Mouse (Mus musculus): ENCODE data around the gene Ctnnbip1.

GRCm38 (mm10) chr4:149557905-149558304 is 39.9 kb downstream of the Ctnnbip1 start:
- TF ChIP-seq ZNF384 (IDR thresholded peaks at IDR 0.05; ENCODE audit: low read depth, low read length) = no peak
- no peak for TF ChIP-seq HCFC1 (IDR thresholded peaks at IDR 0.05; ENCODE audit: borderline replicate concordance, insufficient read depth, low read length)
- TF ChIP-seq MAFK (IDR thresholded peaks at IDR 0.05; ENCODE audit: insufficient read depth, low read depth, low read length) = no peak
- TF ChIP-seq ZC3H11A (IDR thresholded peaks at IDR 0.05; ENCODE audit: borderline replicate concordance, low read depth, low read length) = no peak
